Mouse (Mus musculus): ENCODE measurements around the gene Setdb1.

GRCm38 (mm10) chr3:95314486-95315093 is 42.4 kb downstream of the Setdb1 start, which contains the start of gene Cers2:
- TF ChIP-seq CTCF (IDR thresholded peaks at IDR 0.05; ENCODE audit: control insufficient read depth, insufficient read depth, insufficient read length), result no peak
- peak; percentile 45 for TF ChIP-seq USF1 (IDR thresholded peaks at IDR 0.05; ENCODE audit: low read depth)

Data from C2C12 (cell line).